Mouse (Mus musculus) forebrain, embryonic 14.5 days (tissue): ENCODE data around the gene Prr23a1. TPM values are rescaled to one million over a fixed set of nuclear protein-coding genes. Genes with fewer than 3 reads are reported as not detected.

Experiments
- ATAC-seq: fragments of 200-750 bp; cut with Nextera tagmentation; 2 replicates; pipeline ENCODE4 v1.8.0; 2017; ENCODE audit warnings: mild to moderate bottlenecking, moderate library complexity
- DNase-seq: peaks from one replicate; pipeline ENCODE4 v3.0.0-alpha.2; 2015; ENCODE audit warnings: low spot score
- H3K27ac ChIP-seq: fragments of 300-500 bp; sonication (generic); 2 replicates; pipeline ENCODE4 v1.5.1; 2014; ENCODE audit warnings: low read depth, mild to moderate bottlenecking, control low read depth, low read length, moderate library complexity
- H3K27me3 ChIP-seq: fragments of 300-500 bp; sonication (generic); replicated peaks from 2 replicates; pipeline ENCODE4 v1.6.1; 2014; ENCODE audit warnings: low read length, control low read depth, mixed read lengths; ENCODE audit not compliant: control insufficient read depth, insufficient read depth
- H3K36me3 ChIP-seq: fragments of 300-500 bp; sonication (generic); 2 replicates; pipeline ENCODE4 v1.6.1; 2014; ENCODE audit warnings: low read length, control low read depth; ENCODE audit not compliant: control insufficient read depth, insufficient read depth
- H3K4me1 ChIP-seq: fragments of 300-500 bp; sonication (generic); 2 replicates; pipeline ENCODE4 v1.6.1; 2014; ENCODE audit warnings: antibody characterized with exemption, low read length, control low read depth; ENCODE audit not compliant: control insufficient read depth, insufficient read depth
- H3K4me2 ChIP-seq: fragments of 300-500 bp; sonication (generic); 2 replicates; pipeline ENCODE4 v1.6.1; 2014; ENCODE audit warnings: mild to moderate bottlenecking, control low read depth, low read length
- H3K4me3 ChIP-seq: fragments of 300-500 bp; sonication (generic); 2 replicates; pipeline ENCODE4 v1.5.1; 2014; ENCODE audit warnings: low read depth, low read length, control low read depth
- H3K9ac ChIP-seq: fragments of 300-500 bp; sonication (generic); 2 replicates; pipeline ENCODE4 v1.6.1; 2014; ENCODE audit warnings: mild to moderate bottlenecking, low read length, control low read depth, moderate library complexity
- H3K9me3 ChIP-seq: fragments of 300-500 bp; sonication (generic); replicated peaks from 2 replicates; pipeline ENCODE4 v1.6.1; 2016; ENCODE audit warnings: low read length, control low read depth, mixed read lengths; ENCODE audit not compliant: control insufficient read depth
- WGBS: fragments of 180-500 bp; shearing (Covaris S2); extraction: QIAGEN DNeasy Blood & Tissue Kit; methylation state at CpG from one replicate; pipeline ENCODE4 v1.1.7; 2014; 5-methylcytosine and 5-hydroxymethylcytosine counted together
- polyA plus RNA-seq: library from polyadenylated mRNA; unstranded; fragments of >200 nt; fragmentation: Nextera tagmentation; extraction: Ambion mirVana; gene quantifications from 2 replicates; pipeline ENCODE4 v1.2.1, GENCODE M21; 2014

The Prr23a1 gene
- polyA plus RNA-seq, 1 experiment from 2014 or later: 0.20 TPM

DNA sequence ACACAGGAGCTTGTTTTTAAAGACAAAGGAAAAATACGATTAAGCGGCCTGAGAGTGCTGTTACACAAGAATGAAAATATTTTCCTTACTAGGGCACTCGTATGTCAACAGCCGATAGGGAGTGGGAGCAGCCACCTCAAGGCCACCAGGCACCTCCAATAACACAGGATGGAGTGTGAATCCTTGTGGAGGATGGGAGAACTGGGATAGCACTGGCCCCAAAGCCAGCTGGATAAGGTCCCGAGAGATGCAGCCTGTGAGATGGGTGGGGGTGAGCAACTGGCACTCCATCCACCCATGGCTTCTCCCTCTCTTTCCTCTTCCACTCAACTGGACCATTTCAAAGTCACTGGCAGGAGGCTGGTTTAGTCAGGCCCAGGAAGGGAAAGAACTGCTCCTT is 23.3 kb upstream of the Prr23a1 start:
- no peak for ATAC-seq
- no peak overlapping the region for H3K9ac ChIP-seq
- 84% methylated on average over 5 of the region's 5 CpGs for WGBS

DNA sequence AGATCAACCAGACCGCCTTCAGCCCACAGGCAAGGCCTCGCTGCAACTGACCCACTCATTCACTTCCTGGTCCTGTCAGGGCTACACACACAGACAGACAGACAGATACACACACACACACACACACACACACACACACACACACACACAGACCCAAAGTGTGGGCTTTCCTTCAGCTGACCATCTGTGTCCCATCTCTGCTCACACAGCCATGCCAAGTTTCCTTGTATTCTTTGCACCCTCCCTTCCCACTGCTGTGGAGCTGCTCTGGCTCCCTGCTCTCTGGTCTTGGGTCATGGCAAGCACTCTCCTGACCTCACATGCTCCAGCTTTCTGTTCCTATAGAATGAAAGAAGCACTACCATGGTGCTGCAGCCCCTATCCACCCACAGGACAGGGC is 22.8 kb upstream of the Prr23a1 start:
- 78% methylated on average over 2 of the region's 2 CpGs for WGBS
- H3K9ac ChIP-seq: no peak overlapping the region

More for the DNA sequence above, 23.3 kb upstream of the Prr23a1 start:
- Histone ChIP-seq H3K4me3 (no peak overlapping the region), H3K4me1 (no peaks in the 10 kb centered on the region), H3K9me3 (no peaks in the 10 kb centered on the region), H3K4me2 (no peak overlapping the region), H3K27ac (no peak overlapping the region), H3K36me3 (no peaks in the 10 kb centered on the region), H3K27me3 (no peaks in the 10 kb centered on the region)
- DNase-seq: no peak

DNA sequence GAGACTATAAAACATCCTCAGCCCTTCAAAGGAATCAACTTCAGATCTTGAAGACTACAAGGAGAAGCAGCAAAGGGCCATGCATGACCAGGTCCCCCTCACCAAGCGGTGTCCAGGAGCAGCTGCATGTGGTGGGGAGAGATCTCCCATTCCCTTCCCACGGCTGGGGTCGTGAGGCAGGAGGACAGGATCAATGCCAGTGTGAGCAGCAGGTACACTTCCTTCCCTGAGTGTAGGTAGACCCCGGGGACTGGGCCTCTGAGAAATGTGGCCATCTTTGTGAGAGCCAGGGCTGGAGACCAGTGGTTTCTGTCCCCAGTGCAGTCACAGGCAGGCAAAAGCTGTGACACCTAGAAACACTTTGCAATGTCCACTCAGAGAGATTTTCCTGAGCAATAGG is 21.8 kb upstream of the Prr23a1 start:
- H3K27me3 ChIP-seq: no peaks in the 10 kb centered on the region
- no peaks in the 10 kb centered on the region for H3K4me1 ChIP-seq
- WGBS: 85% methylated on average over 4 of the region's 4 CpGs
- H3K36me3 ChIP-seq: no peaks in the 10 kb centered on the region
- no peak for ATAC-seq
- H3K4me2 ChIP-seq: no peak overlapping the region
- no peak overlapping the region for H3K4me3 ChIP-seq
- H3K27ac ChIP-seq: no peak overlapping the region
- H3K9ac ChIP-seq: no peak overlapping the region
- no peak for DNase-seq
- H3K9me3 ChIP-seq: no peaks in the 10 kb centered on the region

More for the DNA sequence above, 22.8 kb upstream of the Prr23a1 start:
- H3K4me1 ChIP-seq: no peaks in the 10 kb centered on the region
- no peak overlapping the region for H3K4me3 ChIP-seq
- ATAC-seq: no peak
- no peaks in the 10 kb centered on the region for H3K27me3 ChIP-seq
- H3K36me3 ChIP-seq: no peaks in the 10 kb centered on the region
- no peaks in the 10 kb centered on the region for H3K9me3 ChIP-seq
- no peak overlapping the region for H3K4me2 ChIP-seq
- DNase-seq: no peak
- no peak overlapping the region for H3K27ac ChIP-seq

DNA sequence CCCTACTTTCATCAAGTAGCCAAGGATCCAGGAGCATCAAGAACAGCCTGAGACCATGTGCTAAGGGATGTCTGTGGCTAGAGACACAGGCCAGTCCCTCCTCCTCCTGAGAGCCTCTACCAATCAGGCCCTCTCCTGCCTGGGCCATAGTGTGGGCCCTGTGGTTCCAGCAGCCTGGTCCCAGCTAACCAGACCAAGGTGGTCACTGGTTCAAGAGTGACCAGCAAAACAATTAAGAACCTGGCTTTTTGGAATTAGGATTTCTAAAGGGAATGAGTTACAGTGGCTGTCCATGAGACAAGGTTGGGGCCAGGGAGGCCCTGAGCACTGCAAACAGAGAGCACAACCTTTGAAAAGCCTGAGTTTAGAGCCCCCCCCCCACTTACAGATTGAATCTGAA is 21.2 kb upstream of the Prr23a1 start:
- Histone ChIP-seq H3K4me3 (no peak overlapping the region), H3K9me3 (no peaks in the 10 kb centered on the region), H3K27me3 (no peaks in the 10 kb centered on the region), H3K9ac (no peak overlapping the region), H3K4me2 (no peak overlapping the region), H3K36me3 (no peaks in the 10 kb centered on the region), H3K4me1 (no peaks in the 10 kb centered on the region), H3K27ac (no peak overlapping the region)
- no peak for DNase-seq
- no peak for ATAC-seq

DNA sequence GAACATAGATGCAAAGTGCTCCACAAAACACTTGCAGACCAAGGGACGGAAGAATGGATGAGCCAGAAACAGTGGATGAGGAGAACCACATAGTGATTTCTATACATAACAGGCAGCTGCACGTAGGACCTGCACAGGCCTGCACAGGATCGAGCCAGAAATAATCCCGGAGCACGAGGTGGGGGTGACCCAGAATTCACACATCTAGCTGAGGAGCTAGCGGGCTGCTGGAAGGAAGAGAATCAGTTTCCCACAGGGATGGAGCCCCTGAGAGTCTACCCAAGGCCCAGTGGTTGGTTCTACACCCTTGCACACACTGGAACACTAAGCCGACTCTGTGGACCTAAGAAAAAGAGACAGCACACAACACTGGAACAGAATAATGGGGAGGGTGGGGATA is 18.5 kb upstream of the Prr23a1 start:
- ATAC-seq: no peak
- 91% methylated on average over 7 of the region's 7 CpGs for WGBS
- no peak for DNase-seq
- Histone ChIP-seq H3K4me2 (no peak overlapping the region), H3K9ac (no peak overlapping the region), H3K27me3 (no peaks in the 10 kb centered on the region), H3K4me3 (no peak overlapping the region), H3K27ac (no peak overlapping the region), H3K4me1 (no peaks in the 10 kb centered on the region), H3K36me3 (no peaks in the 10 kb centered on the region), H3K9me3 (no peaks in the 10 kb centered on the region)

DNA sequence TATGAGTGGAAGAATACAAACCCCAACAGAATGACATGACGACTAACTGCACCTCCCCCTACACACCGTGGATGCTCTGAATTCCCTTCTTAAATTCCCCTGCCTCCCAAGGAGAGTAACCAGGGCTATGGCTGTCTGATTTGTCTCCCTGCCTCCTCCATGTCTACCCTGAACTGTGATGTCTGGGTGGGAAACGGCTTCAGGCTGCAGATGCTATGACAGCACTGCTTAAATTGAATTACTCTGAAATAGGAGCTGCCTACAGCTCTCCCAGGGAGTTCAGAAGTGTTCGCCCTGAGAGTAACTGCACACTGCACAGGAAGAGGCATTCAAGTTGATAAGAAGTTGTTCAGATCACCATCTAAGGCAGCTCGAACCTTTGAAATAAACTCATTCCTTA is 12.8 kb upstream of the Prr23a1 start:
- Histone ChIP-seq H3K9ac (no peak overlapping the region), H3K9me3 (no peaks in the 10 kb centered on the region), H3K4me3 (no peak overlapping the region), H3K27ac (no peak overlapping the region), H3K4me1 (no peaks in the 10 kb centered on the region), H3K4me2 (no peak overlapping the region), H3K36me3 (no peaks in the 10 kb centered on the region), H3K27me3 (no peaks in the 10 kb centered on the region)
- no peak for DNase-seq
- ATAC-seq: no peak
- WGBS: 71% methylated on average over 5 of the region's 5 CpGs

DNA sequence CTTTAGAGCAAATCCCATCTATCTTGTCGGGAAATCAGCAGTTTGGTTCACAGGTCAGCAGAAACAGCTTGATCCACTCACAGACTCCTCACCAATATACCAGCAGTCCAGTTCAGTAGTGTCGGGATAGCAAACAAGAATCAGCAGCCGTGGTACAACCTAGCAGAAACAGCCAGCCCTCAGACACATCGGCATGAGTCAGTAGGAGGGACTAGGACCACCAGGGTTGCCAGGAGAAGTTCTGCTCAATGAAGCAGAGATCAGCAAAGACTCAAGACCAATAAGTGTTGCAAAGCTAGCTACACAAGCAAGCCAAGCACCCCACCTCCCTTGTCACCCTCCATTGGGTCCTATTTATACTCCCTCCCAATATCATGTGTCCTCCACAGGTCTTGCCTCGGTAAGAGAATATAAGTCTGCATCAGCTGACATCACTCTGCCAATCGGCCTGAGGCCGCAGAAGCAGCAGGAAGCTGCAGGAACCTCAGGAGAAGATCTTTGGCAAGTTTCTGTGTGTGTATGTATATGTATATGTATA is 4.7 kb upstream of the Prr23a1 start:
- 80% methylated on average over 7 of the region's 7 CpGs for WGBS
- Histone ChIP-seq H3K9me3 (no peaks in the 10 kb centered on the region), H3K4me1 (no peaks in the 10 kb centered on the region), H3K4me2 (no peak overlapping the region), H3K9ac (no peak overlapping the region), H3K36me3 (no peaks in the 10 kb centered on the region), H3K27me3 (no peaks in the 10 kb centered on the region), H3K4me3 (no peak overlapping the region), H3K27ac (no peak overlapping the region)
- ATAC-seq (no peak), DNase-seq (no peak)

DNA sequence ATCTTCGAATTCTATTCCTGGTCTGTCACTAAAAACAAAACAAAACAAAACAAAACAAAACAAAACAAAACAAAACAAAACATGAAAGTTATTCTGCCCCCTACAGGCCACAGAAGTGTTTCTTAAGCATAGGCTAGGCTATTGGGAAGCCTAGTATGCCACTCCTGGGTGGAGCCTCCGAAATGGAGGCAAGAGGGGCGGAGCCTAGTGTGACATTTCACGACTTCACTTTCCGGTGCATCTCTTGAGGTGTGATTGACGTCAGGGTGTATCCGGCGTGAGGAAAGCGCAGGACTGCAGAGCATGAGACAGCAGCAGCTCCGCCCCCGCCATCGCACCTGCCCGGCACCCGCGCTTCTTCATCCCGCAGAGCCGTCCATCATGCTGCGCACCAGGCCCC is 13.9 kb downstream of the Prr23a1 start, which contains the start of gene Prr23a2:
Prr23a2 (plus strand) TSS at position 285 of the 400 bp plus-strand sequence.
- DNase-seq: no peak
- no peak within 1 kb of the TSS for H3K4me3 ChIP-seq
- WGBS: 79% methylated on average over 18 of the region's 18 CpGs
- no peaks in the 10 kb centered on the region for H3K27me3 ChIP-seq
- H3K4me1 ChIP-seq: no peaks in the 10 kb centered on the region
- no peaks in the 10 kb centered on the region for H3K9me3 ChIP-seq
- no peak within 1 kb of the TSS for H3K4me2 ChIP-seq
- no peak within 1 kb of the TSS for H3K9ac ChIP-seq
- no peaks in the 10 kb centered on the region for H3K36me3 ChIP-seq
- no peak for ATAC-seq
- no peak within 1 kb of the TSS for H3K27ac ChIP-seq

DNA sequence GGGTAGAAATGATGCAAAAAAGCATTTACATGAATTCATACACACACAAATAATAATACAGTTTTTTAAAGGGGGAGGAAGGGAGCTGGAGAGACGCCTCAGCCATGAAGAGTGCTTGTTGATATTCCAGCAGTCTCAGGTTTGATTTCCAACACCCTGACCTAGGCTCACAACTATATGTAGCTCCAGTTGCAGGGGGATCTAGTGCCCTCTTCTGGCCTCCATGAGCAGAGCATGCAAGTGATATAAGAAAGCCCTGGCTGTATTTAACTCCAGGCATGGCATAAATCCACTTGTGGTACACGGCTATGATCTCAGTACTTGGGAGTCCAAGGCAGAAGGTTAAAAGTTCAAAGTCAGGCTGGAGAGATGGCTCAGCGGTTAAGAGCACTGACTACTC is 21.2 kb downstream of the Prr23a1 start:
- H3K9me3 ChIP-seq: no peaks in the 10 kb centered on the region
- no peak overlapping the region for H3K4me2 ChIP-seq
- no peak overlapping the region for H3K4me3 ChIP-seq
- ATAC-seq (no peak), DNase-seq (no peak)
- no peak overlapping the region for H3K9ac ChIP-seq
- 84% methylated on average over 3 of the region's 3 CpGs for WGBS
- no peaks in the 10 kb centered on the region for H3K36me3 ChIP-seq
- H3K27me3 ChIP-seq: no peaks in the 10 kb centered on the region
- H3K27ac ChIP-seq: no peak overlapping the region
- H3K4me1 ChIP-seq: no peaks in the 10 kb centered on the region
